Mouse (Mus musculus): ENCODE results near the gene Fzr1. TPM values are rescaled to one million over a fixed set of nuclear protein-coding genes. Genes with fewer than 3 reads are reported as not detected.

Gene Fzr1
- polyA plus RNA-seq, 1 experiment from 2014 or later, result 70.0 TPM

DNA sequence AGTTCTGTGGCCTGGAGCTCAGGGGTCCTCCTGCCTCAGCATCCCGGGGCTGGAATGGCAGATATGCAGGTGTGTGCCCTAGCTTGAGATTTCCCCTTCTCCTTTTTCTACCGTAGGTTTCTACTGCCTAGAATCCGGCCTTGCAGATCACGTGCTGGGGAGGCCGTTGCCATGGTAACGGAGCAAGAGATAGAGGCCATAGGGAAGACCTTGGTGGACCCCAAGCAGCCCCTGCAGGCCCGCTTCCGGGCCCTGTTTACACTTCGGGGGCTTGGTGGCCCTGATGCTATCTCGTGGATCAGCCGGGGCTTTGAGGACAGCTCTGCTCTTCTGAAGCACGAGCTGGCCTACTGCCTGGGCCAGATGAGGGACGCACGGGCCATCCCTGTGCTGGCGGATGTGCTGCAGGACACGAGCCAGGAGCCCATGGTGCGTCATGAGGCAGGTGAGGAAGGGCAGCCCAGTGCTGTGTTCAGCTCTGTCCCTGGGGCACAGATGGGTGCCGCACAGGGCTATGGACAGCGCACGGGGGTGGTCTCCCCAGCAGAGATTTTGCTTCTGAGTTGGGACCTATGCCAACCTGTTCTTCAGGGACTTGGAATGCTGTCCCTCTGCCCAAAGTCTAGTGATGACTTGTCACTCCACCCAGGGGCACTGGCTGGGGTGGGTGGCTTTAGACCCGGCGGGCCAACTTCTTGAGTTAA is 7.4 kb upstream of the Fzr1 start:
- peaks cover 23% of the 10 kb centered on the region for H3K36me3 ChIP-seq (ENCODE audit: control insufficient read depth, insufficient read depth, low read length)
- WGBS (ENCODE audit: insufficient replicate concordance), result 78% methylated on average over 22 of the region's 22 CpGs
- peaks cover 28% of the 10 kb centered on the region for H3K4me1 ChIP-seq (ENCODE audit: control insufficient read depth, insufficient read depth, low read length)
- H3K27me3 ChIP-seq (ENCODE audit: control insufficient read depth, insufficient read depth, low read length), result no peaks in the 10 kb centered on the region
- 0 out of 2 replicates have a peak overlapping the region, but pooled peaks have one; percentile 16 for H3K9ac ChIP-seq (ENCODE audit: low read depth, low read length)
- peak overlapping the region; percentile 72 for H3K4me2 ChIP-seq
- H3K4me3 ChIP-seq (ENCODE audit: low read depth, low read length), result peak overlapping the region; percentile 97
- H3K27ac ChIP-seq (ENCODE audit: low read depth, low read length), result no peak overlapping the region
- H3K9me3 ChIP-seq (replicated peaks; ENCODE audit: control insufficient read depth, low read length), result no peaks in the 10 kb centered on the region
- ATAC-seq (replicated peaks; ENCODE audit: insufficient number of reproducible peaks, low FRiP score, low TSS enrichment), result no peak

DNA sequence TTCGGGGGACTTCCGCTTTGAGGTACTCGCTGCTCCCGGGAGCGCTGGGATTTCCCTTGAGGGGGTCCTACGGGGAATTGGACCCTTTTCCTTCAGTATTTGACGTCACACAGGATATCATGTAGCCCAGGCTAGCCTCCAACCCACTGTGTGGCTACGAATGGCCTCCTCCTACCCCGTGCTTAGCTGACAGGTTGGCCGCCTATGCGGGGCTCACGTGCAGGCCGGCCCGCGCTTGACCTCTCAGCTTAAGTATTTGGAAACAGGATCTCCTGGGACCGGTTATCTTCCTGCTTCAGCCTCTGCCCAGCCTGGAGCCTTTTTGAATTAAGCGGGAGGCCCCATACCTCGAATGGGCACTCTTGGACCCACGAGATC is 6.3 kb upstream of the Fzr1 start:
- Histone ChIP-seq H3K27me3 (ENCODE audit: control insufficient read depth, insufficient read depth, low read length) (no peaks in the 10 kb centered on the region), H3K4me1 (ENCODE audit: control insufficient read depth, insufficient read depth, low read length) (peaks cover 27% of the 10 kb centered on the region), H3K27ac (ENCODE audit: low read depth, low read length) (peak overlapping the region; percentile 86), H3K9ac (ENCODE audit: low read depth, low read length) (peak overlapping the region; percentile 90), H3K9me3 (replicated peaks; ENCODE audit: control insufficient read depth, low read length) (no peaks in the 10 kb centered on the region), H3K4me2 (peak overlapping the region; percentile 72), H3K4me3 (ENCODE audit: low read depth, low read length) (peak overlapping the region; percentile 97), H3K36me3 (ENCODE audit: control insufficient read depth, insufficient read depth, low read length) (peaks cover 23% of the 10 kb centered on the region)
- ATAC-seq (replicated peaks; ENCODE audit: insufficient number of reproducible peaks, low FRiP score, low TSS enrichment), result peak; percentile 9; the same call in 1 of the 2 replicates
- WGBS (ENCODE audit: insufficient replicate concordance), result under 1% methylated on average over 19 of the region's 19 CpGs

DNA sequence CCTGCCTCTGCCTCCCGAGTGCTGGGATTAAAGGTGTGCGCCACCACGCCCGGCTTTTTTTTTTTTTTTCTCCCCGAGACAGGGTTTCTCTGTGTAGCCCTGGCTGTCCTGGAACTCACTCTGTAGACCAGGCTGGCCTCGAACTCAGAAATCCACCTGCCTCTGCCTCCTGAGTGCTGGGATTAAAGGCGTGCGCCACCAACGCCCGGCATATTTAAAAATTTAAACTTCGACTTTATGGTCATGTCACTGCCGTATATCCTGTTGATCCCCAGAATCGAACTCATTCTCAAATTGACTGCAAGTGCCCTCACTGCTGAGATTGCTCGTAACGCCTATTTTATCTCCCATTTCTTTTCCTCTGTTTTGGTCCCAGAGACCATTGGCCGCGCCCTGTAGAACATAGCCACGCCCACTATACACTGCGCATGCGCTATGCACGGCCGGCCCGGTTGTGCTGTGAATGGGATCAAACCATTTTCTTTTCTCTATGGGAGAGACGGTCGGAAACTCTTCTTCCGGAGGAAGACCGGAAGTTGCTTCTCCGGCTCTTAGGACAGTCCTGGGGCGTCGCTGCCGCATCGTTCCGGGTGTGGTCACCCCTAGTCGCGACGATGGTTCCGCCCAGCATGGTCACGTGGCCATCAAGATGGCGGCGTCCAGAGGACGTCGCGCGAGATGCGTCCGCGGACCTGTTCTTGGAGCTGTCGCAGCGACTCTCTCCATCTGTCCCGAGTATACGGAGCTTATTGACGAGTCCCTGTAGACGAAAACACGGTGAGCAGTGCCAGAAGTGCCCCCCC is 5.7 kb upstream of the Fzr1 start, which contains the start of the genes Dohh and Gm48551:
Gene Dohh, plus strand, starts transcription at position 627 of the 803 bp plus-strand sequence.
Gene Gm48551, plus strand, starts transcription at position 665 of the 803 bp plus-strand sequence.
- Histone ChIP-seq H3K9me3 (replicated peaks; ENCODE audit: control insufficient read depth, low read length) (no peaks in the 10 kb centered on the region), H3K36me3 (ENCODE audit: control insufficient read depth, insufficient read depth, low read length) (peaks cover 23% of the 10 kb centered on the region), H3K4me1 (ENCODE audit: control insufficient read depth, insufficient read depth, low read length) (peaks cover 26% of the 10 kb centered on the region), H3K27ac (ENCODE audit: low read depth, low read length) (peak within 1 kb of the TSS; percentile 86), H3K9ac (ENCODE audit: low read depth, low read length) (peak within 1 kb of the TSS; percentile 90), H3K27me3 (ENCODE audit: control insufficient read depth, insufficient read depth, low read length) (no peaks in the 10 kb centered on the region), H3K4me3 (ENCODE audit: low read depth, low read length) (peak within 1 kb of the TSS; percentile 97), H3K4me2 (peak within 1 kb of the TSS; percentile 72)
- WGBS (ENCODE audit: insufficient replicate concordance), result 6% methylated on average over 52 of the region's 54 CpGs
- peak; percentile 90 for ATAC-seq (replicated peaks; ENCODE audit: insufficient number of reproducible peaks, low FRiP score, low TSS enrichment)

GRCm38 (mm10) chr10:81382039-81382438 is 3.7 kb upstream of the Fzr1 start:
- 45% methylated on average over 5 of the region's 5 CpGs for WGBS (ENCODE audit: insufficient replicate concordance)
- Histone ChIP-seq H3K36me3 (ENCODE audit: control insufficient read depth, insufficient read depth, low read length) (peaks cover 9% of the 10 kb centered on the region), H3K4me3 (ENCODE audit: low read depth, low read length) (no peak overlapping the region; the same call in 1 of the 2 replicates), H3K4me1 (ENCODE audit: control insufficient read depth, insufficient read depth, low read length) (peaks cover 31% of the 10 kb centered on the region), H3K9ac (ENCODE audit: low read depth, low read length) (peak overlapping the region; percentile 34; the same call in 1 of the 2 replicates), H3K4me2 (no peak overlapping the region), H3K27ac (ENCODE audit: low read depth, low read length) (peak overlapping the region; percentile 57), H3K9me3 (replicated peaks; ENCODE audit: control insufficient read depth, low read length) (no peaks in the 10 kb centered on the region), H3K27me3 (ENCODE audit: control insufficient read depth, insufficient read depth, low read length) (no peaks in the 10 kb centered on the region)
- ATAC-seq (replicated peaks; ENCODE audit: insufficient number of reproducible peaks, low FRiP score, low TSS enrichment), result no peak

DNA sequence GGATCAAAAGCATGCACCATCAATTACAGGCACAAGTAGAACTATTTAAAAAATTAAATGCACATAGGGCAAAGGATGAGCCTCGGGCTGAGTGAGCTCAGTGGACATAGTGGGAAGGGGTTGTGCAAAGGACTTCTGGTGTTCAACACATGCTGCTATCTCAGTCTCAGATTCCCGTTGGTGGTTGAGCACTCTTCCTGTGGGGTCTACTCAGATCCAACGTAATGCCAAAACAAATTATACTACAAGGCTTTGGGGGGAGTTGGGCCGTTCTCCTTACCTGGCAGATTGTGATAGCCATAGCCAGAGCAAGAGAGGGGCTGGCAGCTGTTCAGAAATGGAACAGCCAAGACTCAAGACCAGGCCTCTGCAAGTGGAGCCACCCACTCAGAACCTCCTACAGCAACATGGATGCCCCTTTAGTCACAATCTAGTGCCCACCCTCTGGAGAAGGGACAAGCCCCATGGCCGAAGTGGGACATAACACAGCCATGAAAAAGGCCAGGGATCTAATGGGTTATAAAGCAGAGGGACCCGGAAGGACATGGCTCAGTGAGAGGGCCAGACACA is 1.6 kb upstream of the Fzr1 start:
- peaks cover 30% of the 10 kb centered on the region for H3K4me1 ChIP-seq (ENCODE audit: control insufficient read depth, insufficient read depth, low read length)
- ATAC-seq (replicated peaks; ENCODE audit: insufficient number of reproducible peaks, low FRiP score, low TSS enrichment), result no peak
- H3K27ac ChIP-seq (ENCODE audit: low read depth, low read length), result no peak overlapping the region
- no peaks in the 10 kb centered on the region for H3K36me3 ChIP-seq (ENCODE audit: control insufficient read depth, insufficient read depth, low read length)
- H3K27me3 ChIP-seq (ENCODE audit: control insufficient read depth, insufficient read depth, low read length), result no peaks in the 10 kb centered on the region
- H3K9me3 ChIP-seq (replicated peaks; ENCODE audit: control insufficient read depth, low read length), result no peaks in the 10 kb centered on the region
- no peak overlapping the region for H3K9ac ChIP-seq (ENCODE audit: low read depth, low read length)
- WGBS (ENCODE audit: insufficient replicate concordance), result 88% methylated on average over 6 of the region's 6 CpGs
- H3K4me2 ChIP-seq, result no peak overlapping the region
- H3K4me3 ChIP-seq (ENCODE audit: low read depth, low read length), result no peak overlapping the region

DNA sequence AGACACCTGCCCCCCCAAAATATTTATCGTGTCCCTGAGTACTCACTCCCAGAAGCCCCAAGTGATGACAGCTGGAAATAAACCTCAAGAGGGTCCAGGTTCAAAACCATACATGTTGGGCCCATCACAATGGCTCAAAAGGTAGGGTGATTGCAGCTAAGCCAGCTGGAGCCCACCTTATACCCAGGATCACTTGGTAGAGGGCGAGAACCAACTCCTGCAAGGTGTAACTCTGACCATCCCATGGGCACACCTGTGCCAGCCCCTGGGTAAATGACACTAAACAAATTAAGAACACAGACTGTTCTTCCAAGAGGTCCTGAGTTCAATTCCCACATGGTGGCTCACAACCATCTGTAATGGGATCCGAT is 852 bp upstream of the Fzr1 start:
- 58% methylated on average over 3 of the region's 3 CpGs for WGBS (ENCODE audit: insufficient replicate concordance)
- no peak for ATAC-seq (replicated peaks; ENCODE audit: insufficient number of reproducible peaks, low FRiP score, low TSS enrichment)

DNA sequence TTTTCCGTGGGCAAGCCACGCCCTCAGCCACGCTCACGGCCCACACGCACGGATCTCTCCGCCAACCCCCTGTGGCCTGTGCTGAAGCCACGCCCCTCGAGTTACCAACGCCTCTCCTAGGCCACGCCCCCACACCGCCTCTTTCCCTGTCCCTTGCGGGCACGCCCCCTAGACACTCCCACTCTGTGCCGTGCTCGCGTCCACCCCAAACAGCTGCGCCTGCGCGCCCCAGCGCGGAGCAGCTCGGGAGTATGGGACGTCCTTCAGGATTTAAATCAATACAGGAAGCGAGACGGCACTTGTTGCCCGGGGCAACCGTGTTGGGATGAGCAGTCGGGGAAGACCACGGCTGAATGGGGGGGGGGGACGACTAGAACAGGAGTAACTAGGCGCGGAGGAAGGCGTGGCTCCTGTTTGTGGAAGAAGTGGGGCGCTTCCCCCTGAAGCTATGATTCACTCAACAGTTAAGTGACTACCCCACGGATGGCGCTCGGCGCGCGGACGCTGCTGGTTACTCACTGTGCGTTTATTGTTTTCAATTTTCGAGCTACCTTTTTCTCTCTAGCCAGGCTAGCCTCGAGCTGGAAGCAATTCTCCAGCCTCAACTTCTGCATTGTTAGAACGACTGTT is 352 bp upstream of the Fzr1 start:
- H3K27me3 ChIP-seq (ENCODE audit: control insufficient read depth, insufficient read depth, low read length), result no peaks in the 10 kb centered on the region
- peak overlapping the region; percentile 83 for H3K4me2 ChIP-seq
- H3K4me3 ChIP-seq (ENCODE audit: low read depth, low read length), result peak overlapping the region; percentile 93
- H3K4me1 ChIP-seq (ENCODE audit: control insufficient read depth, insufficient read depth, low read length), result peaks cover 29% of the 10 kb centered on the region
- peak overlapping the region; percentile 77 for H3K27ac ChIP-seq (ENCODE audit: low read depth, low read length)
- no peaks in the 10 kb centered on the region for H3K9me3 ChIP-seq (replicated peaks; ENCODE audit: control insufficient read depth, low read length)
- no peaks in the 10 kb centered on the region for H3K36me3 ChIP-seq (ENCODE audit: control insufficient read depth, insufficient read depth, low read length)
- H3K9ac ChIP-seq (ENCODE audit: low read depth, low read length), result peak overlapping the region; percentile 97
- ATAC-seq (replicated peaks; ENCODE audit: insufficient number of reproducible peaks, low FRiP score, low TSS enrichment), result peak; percentile 96
- WGBS (ENCODE audit: insufficient replicate concordance), result under 1% methylated on average over 45 of the region's 46 CpGs

More for the DNA sequence above, 852 bp upstream of the Fzr1 start:
- Histone ChIP-seq H3K27ac (ENCODE audit: low read depth, low read length) (peak overlapping the region; percentile 77), H3K4me3 (ENCODE audit: low read depth, low read length) (peak overlapping the region; percentile 93), H3K4me2 (peak overlapping the region; percentile 83), H3K9me3 (replicated peaks; ENCODE audit: control insufficient read depth, low read length) (no peaks in the 10 kb centered on the region), H3K4me1 (ENCODE audit: control insufficient read depth, insufficient read depth, low read length) (peaks cover 29% of the 10 kb centered on the region), H3K27me3 (ENCODE audit: control insufficient read depth, insufficient read depth, low read length) (no peaks in the 10 kb centered on the region), H3K9ac (ENCODE audit: low read depth, low read length) (peak overlapping the region; percentile 97), H3K36me3 (ENCODE audit: control insufficient read depth, insufficient read depth, low read length) (no peaks in the 10 kb centered on the region)

GRCm38 (mm10) chr10:81377362-81377664 is 1.0 kb downstream of the Fzr1 start:
- peak overlapping the region; percentile 97 for H3K9ac ChIP-seq (ENCODE audit: low read depth, low read length)
- no peaks in the 10 kb centered on the region for H3K27me3 ChIP-seq (ENCODE audit: control insufficient read depth, insufficient read depth, low read length)
- no peak overlapping the region for H3K27ac ChIP-seq (ENCODE audit: low read depth, low read length)
- peaks cover 4% of the 10 kb centered on the region; the same call in 1 of the 2 replicates for H3K36me3 ChIP-seq (ENCODE audit: control insufficient read depth, insufficient read depth, low read length)
- H3K9me3 ChIP-seq (replicated peaks; ENCODE audit: control insufficient read depth, low read length), result no peaks in the 10 kb centered on the region
- H3K4me1 ChIP-seq (ENCODE audit: control insufficient read depth, insufficient read depth, low read length), result peaks cover 26% of the 10 kb centered on the region
- H3K4me3 ChIP-seq (ENCODE audit: low read depth, low read length), result peak overlapping the region; percentile 93
- WGBS (ENCODE audit: insufficient replicate concordance), result 43% methylated on average over 2 of the region's 2 CpGs
- no peak for ATAC-seq (replicated peaks; ENCODE audit: insufficient number of reproducible peaks, low FRiP score, low TSS enrichment)
- peak overlapping the region; percentile 83 for H3K4me2 ChIP-seq
